21 mouse cellular contexts compared by ENCODE assay signal in genomic region chr1:127836619-127837018, GRCm38 (mm10). TPM values are rescaled to one million over a fixed set of nuclear protein-coding genes. Genes with fewer than 3 reads are reported as not detected.
DNase-seq lines count a peak whose midpoint lies in the region; ATAC-seq and TF ChIP-seq lines count a peak whose summit lies in the region.
"Had no signal": no experiment of that assay in that cellular context is flagged by ENCODE, and none has a peak within 500 bp of the region (broad histone marks: within the 10 kb centered on the region; RNA-seq: fewer than 3 reads in every experiment).

No protein-coding gene starts in this region.

- H3K27me3 ChIP-seq in CH12.LX (replicated peaks) = no peaks in the 10 kb centered on the region
- no peaks in the 10 kb centered on the region for H3K27me3 ChIP-seq in megakaryocyte, embryonic 14.5 days (replicated peaks)
- H3K27me3 ChIP-seq in thymus, adult 2 months (ENCODE audit: control insufficient read depth, insufficient read depth, low read length) = no peaks in the 10 kb centered on the region
- H3K27me3 ChIP-seq: forebrain, embryonic 13.5 days; intestine, embryonic 15.5 days had no signal

- no peaks in the 10 kb centered on the region for H3K36me3 ChIP-seq in CH12.LX (replicated peaks in 1 of 2; ENCODE audit: control insufficient read depth in 1 of 2, insufficient read depth in 1 of 2, low read length in 1 of 2)
- peaks cover 2% of the 10 kb centered on the region for H3K36me3 ChIP-seq in megakaryocyte, embryonic 14.5 days (replicated peaks; ENCODE audit: low read length)
- H3K36me3 ChIP-seq in thymus, adult 2 months (ENCODE audit: control insufficient read depth, insufficient read depth, low read length) = no peaks in the 10 kb centered on the region
- H3K36me3 ChIP-seq: embryonic facial prominence, embryonic 10.5 days; heart, embryonic 10.5 days; intestine, embryonic 15.5 days had no signal

- H3K79me2 ChIP-seq in CH12.LX (replicated peaks; ENCODE audit: control insufficient read depth, extremely low read depth, insufficient read depth, poor library complexity, severe bottlenecking) = no peaks in the 10 kb centered on the region

- WGBS in thymus, adult 2 months = 33% methylated on average over 4 of the region's 4 CpGs

- no peak overlapping the region for H3K27ac ChIP-seq in CH12.LX (ENCODE audit: insufficient read depth, low read depth)
- H3K27ac ChIP-seq in thymus, adult 2 months (ENCODE audit: control insufficient read depth, insufficient read depth, low read length) = no peak overlapping the region
- H3K27ac ChIP-seq: embryonic facial prominence, embryonic 10.5 days; forebrain, embryonic 13.5 days; heart, embryonic 10.5 days; hindbrain, embryonic 14.5 days; intestine, embryonic 15.5 days had no signal

- no peak for TF ChIP-seq CTCF in CH12.LX (conservative IDR thresholded peaks at IDR 0.05 in 1 of 2, IDR thresholded peaks at IDR 0.05 in 1 of 2; ENCODE audit: low read depth in 2 of 2, low read length in 2 of 2)
- TF ChIP-seq CTCF in thymus, adult 2 months (IDR thresholded peaks at IDR 0.05; ENCODE audit: borderline replicate concordance, control insufficient read depth, extremely low read depth, insufficient read depth, low read length, poor library complexity) = no peak

- H3K4me2 ChIP-seq in CH12.LX (ENCODE audit: insufficient read depth, low read depth, poor library complexity, severe bottlenecking) = peak overlapping the region; percentile 21; the same call in 1 of the 2 replicates
- H3K4me2 ChIP-seq: forebrain, embryonic 13.5 days; hindbrain, embryonic 14.5 days; intestine, embryonic 15.5 days had no signal

- TF ChIP-seq RAD21 in CH12.LX (IDR thresholded peaks at IDR 0.05; ENCODE audit: low read depth, low read length) = no peak

- in situ Hi-C loops in CH12.LX (cut with MboI; ENCODE audit: low pct_ligation_motif_present, low pct_unique_long_range_greater_than_20kb, low sequenced_read_pairs) = loop anchor here (10.0 kb wide), 1 partner anchor 78 kb away; no protein-coding TSS in a partner anchor

- H3K4me3 ChIP-seq in CH12.LX (replicated peaks in 1 of 3; ENCODE audit: low read depth in 2 of 3, low read length in 2 of 3, poor library complexity in 1 of 3) = no peak overlapping the region
- H3K4me3 ChIP-seq in megakaryocyte, embryonic 14.5 days (replicated peaks) = peak overlapping the region; percentile 30
- H3K4me3 ChIP-seq in thymus, adult 2 months (ENCODE audit: control insufficient read depth, insufficient read depth, low read length) = no peak overlapping the region
- H3K4me3 ChIP-seq: embryonic facial prominence, embryonic 10.5 days; forebrain, embryonic 13.5 days; heart, embryonic 10.5 days; intestine, embryonic 15.5 days had no signal

- no peak; the same call in 1 of the 2 replicates for TF ChIP-seq EP300 in CH12.LX (IDR thresholded peaks at IDR 0.05; ENCODE audit: low read length)

- no peaks in the 10 kb centered on the region for H3K9me3 ChIP-seq in CH12.LX (replicated peaks; ENCODE audit: low read length)
- H3K9me3 ChIP-seq in megakaryocyte, embryonic 14.5 days = no peaks in the 10 kb centered on the region
- H3K9me3 ChIP-seq: embryonic facial prominence, embryonic 10.5 days; forebrain, embryonic 13.5 days; heart, embryonic 10.5 days; intestine, embryonic 15.5 days had no signal

- dilution Hi-C loops in CH12.LX (cut with MboI; ENCODE audit: extremely low pct_ligation_motif_present, extremely low pct_unique_long_range_greater_than_20kb, low sequenced_read_pairs) = no loop called here

- TF ChIP-seq POLR2A in CH12.LX (IDR thresholded peaks at IDR 0.05; ENCODE audit: low read depth, low read length) = no peak
- no peak for TF ChIP-seq POLR2A in thymus, adult 2 months (IDR thresholded peaks at IDR 0.05; ENCODE audit: control insufficient read depth, extremely low read depth, insufficient read depth, low read length, poor library complexity)

- DNase-seq in 416B (ENCODE audit: low read depth) = peak; percentile 62
- DNase-seq in CH12.LX (ENCODE audit: extremely low read depth) = peak; percentile 29
- DNase-seq in left cerebral cortex, postnatal 4 days = no peak
- DNase-seq in thymus, adult 2 months = no peak
- DNase-seq: adrenal gland, postnatal 14 days; cerebellum, adult 11-12 months; cerebellum, adult 9-10 months; cerebellum, postnatal 36 days; gastrocnemius, postnatal 36 days; heart, postnatal 10 days; heart, postnatal 4 days had no signal

- peaks cover 2 to 9% of the 10 kb centered on the region in 2 experiments; a peak in 2 of 4 replicates for H3K4me1 ChIP-seq in CH12.LX (ENCODE audit: control insufficient read depth in 1 of 2, insufficient read depth in 2 of 2)
- H3K4me1 ChIP-seq in megakaryocyte, embryonic 14.5 days = peaks cover 45% of the 10 kb centered on the region
- peaks cover 2% of the 10 kb centered on the region; the same call in 1 of the 2 replicates for H3K4me1 ChIP-seq in thymus, adult 2 months (replicated peaks; ENCODE audit: control insufficient read depth, insufficient read depth, low read length)
- H3K4me1 ChIP-seq: embryonic facial prominence, embryonic 10.5 days; forebrain, embryonic 13.5 days; intestine, embryonic 15.5 days had no signal

- intact Hi-C loops in left cerebral cortex, postnatal 4 days (cut with DNase I) = no loop called here

- ATAC-seq in common myeloid progenitor, adult 5-6 weeks (replicated peaks; ENCODE audit: low read depth, poor library complexity, severe bottlenecking) = peak; percentile 88
- no peak for ATAC-seq in frontal cortex, adult (ENCODE audit: low TSS enrichment)
- ATAC-seq: CD4-positive, CD25-positive, alpha-beta regulatory T cell, adult 4 months; forebrain, embryonic 13.5 days; intestine, embryonic 15.5 days had no signal

- H3K9ac ChIP-seq in CH12.LX (ENCODE audit: insufficient read depth, low read depth) = no peak overlapping the region; the same call in 1 of the 2 replicates
- H3K9ac ChIP-seq: forebrain, embryonic 13.5 days; hindbrain, embryonic 14.5 days; intestine, embryonic 15.5 days had no signal

TF ChIP-seq in CH12.LX, 34 proteins besides CTCF, POLR2A, EP300 and RAD21:
- TF ChIP-seq ELF1 (IDR thresholded peaks at IDR 0.05; ENCODE audit: low read depth, low read length) (no peak), E2F4 (IDR thresholded peaks at IDR 0.05; ENCODE audit: insufficient replicate concordance, low read depth, low read length) (no peak), NELFE (IDR thresholded peaks at IDR 0.05; ENCODE audit: low read depth, low read length) (no peak), SMC3 (IDR thresholded peaks at IDR 0.05; ENCODE audit: low read depth, low read length) (no peak), CHD2 (IDR thresholded peaks at IDR 0.05; ENCODE audit: low read length) (no peak), MAZ (IDR thresholded peaks at IDR 0.05; ENCODE audit: low read depth, low read length) (no peak), RCOR1 (conservative IDR thresholded peaks at IDR 0.05; ENCODE audit: low read depth, low read length) (no peak), ZC3H11A (IDR thresholded peaks at IDR 0.05; ENCODE audit: low read depth, low read length) (no peak), IRF4 (IDR thresholded peaks at IDR 0.05; ENCODE audit: low read depth, low read length) (no peak)

RNA-seq across cellular contexts. Expression of gene Map3k19, which starts 18.2 kb away (rescaled TPM):
- total RNA-seq in CH12.LX (2012; rRNA removed) (0.04 TPM in 2 replicates), CH12.LX (2014; rRNA removed) (0.05 TPM in 1 of 2 replicates, not detected in the other)
- not detected in 2 replicates for polyA plus RNA-seq in CH12.LX (2012; ENCODE audit: insufficient read length, low read depth)
- 0.34 and 0.96 TPM in 2 replicates for total RNA-seq in common myeloid progenitor, adult 5-6 weeks (2017)
- 0.09 TPM in 1 of 2 replicates, not detected in the other for polyA plus RNA-seq in megakaryocyte, embryonic 14.5 days (2012; ENCODE audit: insufficient read depth, low replicate concordance)
- 1 to 10 TPM; 1.3 to 1.8 TPM for total RNA-seq in left cerebral cortex, postnatal 4 days (2021)
- polyA plus RNA-seq in thymus, adult 2 months (2012; rRNA removed) = 0.54 and 0.73 TPM in 2 replicates
- total RNA-seq: gastrocnemius, postnatal 36 days; heart, postnatal 4 days had no signal
- polyA plus RNA-seq: heart, embryonic 10.5 days; heart, embryonic 14.5 days; intestine, embryonic 15.5 days had no signal

RNA-seq across cellular contexts. Expression of gene Rab3gap1, which starts 32.0 kb away (rescaled TPM):
- 35.1 and 37.5 TPM in 2 replicates for total RNA-seq in CH12.LX (2012; rRNA removed)
- 21.8 and 22.6 TPM in 2 replicates for total RNA-seq in CH12.LX (2014; rRNA removed)
- 21.7 and 21.9 TPM in 2 replicates for polyA plus RNA-seq in CH12.LX (2012; ENCODE audit: insufficient read length, low read depth)
- 42.2 and 48.1 TPM in 2 replicates for total RNA-seq in common myeloid progenitor, adult 5-6 weeks (2017)
- 10.5 and 30.7 TPM in 2 replicates for polyA plus RNA-seq in megakaryocyte, embryonic 14.5 days (2012; ENCODE audit: insufficient read depth, low replicate concordance)
- total RNA-seq in left cerebral cortex, postnatal 4 days (2021) = 10 to 100 TPM; 33.0 to 33.1 TPM
- 35.7 and 37.3 TPM in 2 replicates for polyA plus RNA-seq in thymus, adult 2 months (2012; rRNA removed)

Comparison
In these comparisons a context has a peak if more than half of its experiments do, and no peak if none do; other contexts are left out.
1. DNase-seq: peak in 416B (single experiment) and CH12.LX (single experiment); none in left cerebral cortex, postnatal 4 days (single experiment) and thymus, adult 2 months (single experiment).